Mouse (Mus musculus): ENCODE measurements around the gene Mymx. TPM values are rescaled to one million over a fixed set of nuclear protein-coding genes. Genes with fewer than 3 reads are reported as not detected.

Mymx gene
- total and polyA plus RNA-seq, 3 experiments = not detected

- Histone ChIP-seq H3K9me3 (replicated peaks; ENCODE audit: low read length) (no peaks in the 10 kb centered on the region), H3K36me3 (replicated peaks in 1 of 2; ENCODE audit: control insufficient read depth in 1 of 2, insufficient read depth in 1 of 2, low read length in 1 of 2) (peaks cover 57 to 73% of the 10 kb centered on the region in 2 experiments), H3K79me2 (replicated peaks; ENCODE audit: control insufficient read depth, extremely low read depth, insufficient read depth, poor library complexity, severe bottlenecking) (peaks cover 33% of the 10 kb centered on the region), H3K4me1 (ENCODE audit: control insufficient read depth in 1 of 2, insufficient read depth in 2 of 2) (peaks cover 39 to 67% of the 10 kb centered on the region in 2 experiments), H3K27me3 (replicated peaks) (no peaks in the 10 kb centered on the region), H3K4me3 (replicated peaks in 1 of 3; ENCODE audit: low read depth in 2 of 3, low read length in 2 of 3, poor library complexity in 1 of 3) (peak within 1 kb of the TSS; percentile 75 to 87 (median 80)), H3K27ac (ENCODE audit: insufficient read depth, low read depth) (peak within 1 kb of the TSS; percentile 98), H3K9ac (ENCODE audit: insufficient read depth, low read depth) (peak within 1 kb of the TSS; percentile 89), H3K4me2 (ENCODE audit: insufficient read depth, low read depth, poor library complexity, severe bottlenecking) (peak within 1 kb of the TSS; percentile 83)
- in situ Hi-C loops (cut with MboI; ENCODE audit: low pct_ligation_motif_present, low pct_unique_long_range_greater_than_20kb, low sequenced_read_pairs) (no loop called here), dilution Hi-C loops (cut with MboI; ENCODE audit: extremely low pct_ligation_motif_present, extremely low pct_unique_long_range_greater_than_20kb, low sequenced_read_pairs) (no loop called here)
- DNase-seq (ENCODE audit: extremely low read depth) = peak; percentile 85
- TF ChIP-seq PAX5 (IDR thresholded peaks at IDR 0.05; ENCODE audit: low read length) = no peak
- no peak; the same call in 1 of the 2 replicates for TF ChIP-seq ETS1 (conservative IDR thresholded peaks at IDR 0.05; ENCODE audit: low read depth, low read length)
- peak; percentile 78 for TF ChIP-seq RCOR1 (conservative IDR thresholded peaks at IDR 0.05; ENCODE audit: low read depth, low read length)
- TF ChIP-seq GABPA (IDR thresholded peaks at IDR 0.05; ENCODE audit: insufficient replicate concordance, low read depth, low read length) = peak; percentile 65; the same call in 1 of the 2 replicates
- 0 out of 2 replicates have a peak, but pooled peaks have one; percentile 48 for TF ChIP-seq E2F4 (IDR thresholded peaks at IDR 0.05; ENCODE audit: insufficient replicate concordance, low read depth, low read length)
- peak; percentile 90 for TF ChIP-seq ZNF384 (IDR thresholded peaks at IDR 0.05; ENCODE audit: low read depth, low read length)
- peak; percentile 95 for TF ChIP-seq MAZ (IDR thresholded peaks at IDR 0.05; ENCODE audit: low read depth, low read length)
- TF ChIP-seq ELF1 (IDR thresholded peaks at IDR 0.05; ENCODE audit: low read depth, low read length) = peak; percentile 87
- peak; percentile 90 for TF ChIP-seq ZMIZ1 (IDR thresholded peaks at IDR 0.05; ENCODE audit: low read depth, low read length)
- peak; percentile 93 for TF ChIP-seq USF1 (IDR thresholded peaks at IDR 0.05; ENCODE audit: low read depth, low read length)
- TF ChIP-seq UBTF (IDR thresholded peaks at IDR 0.05; ENCODE audit: low read depth, low read length) = peak; percentile 90
- TF ChIP-seq MYC (IDR thresholded peaks at IDR 0.05; ENCODE audit: low read depth, low read length) = peak; percentile 31; the same call in 1 of the 2 replicates
- peak; percentile 96 for TF ChIP-seq BHLHE40 (IDR thresholded peaks at IDR 0.05; ENCODE audit: low read depth, low read length)
- TF ChIP-seq JUN (IDR thresholded peaks at IDR 0.05; ENCODE audit: insufficient read depth, low read depth, low read length) = no peak
- peak; percentile 15 for TF ChIP-seq RAD21 (IDR thresholded peaks at IDR 0.05; ENCODE audit: low read depth, low read length)
- TF ChIP-seq SIN3A (IDR thresholded peaks at IDR 0.05; ENCODE audit: low read length) = peak; percentile 76
- TF ChIP-seq USF2 (conservative IDR thresholded peaks at IDR 0.05; ENCODE audit: low read depth, low read length) = peak; percentile 74
- TF ChIP-seq MAFK (IDR thresholded peaks at IDR 0.05; ENCODE audit: insufficient replicate concordance, low read length) = 0 out of 2 replicates have a peak, but pooled peaks have one; percentile 31
- peak in 1 of 2 experiments; percentile 85; a peak in 2 of 4 replicates for TF ChIP-seq CTCF (conservative IDR thresholded peaks at IDR 0.05 in 1 of 2, IDR thresholded peaks at IDR 0.05 in 1 of 2; ENCODE audit: low read depth in 2 of 2, low read length in 2 of 2)
- peak; percentile 31; the same call in 1 of the 2 replicates for TF ChIP-seq NRF1 (IDR thresholded peaks at IDR 0.05; ENCODE audit: low read depth, low read length)
- TF ChIP-seq CHD1 (IDR thresholded peaks at IDR 0.05; ENCODE audit: low read depth, low read length) = no peak; the same call in 1 of the 2 replicates
- TF ChIP-seq POLR2AphosphoS2 (IDR thresholded peaks at IDR 0.05; ENCODE audit: low read depth, low read length) = peak; percentile 94
- TF ChIP-seq ZC3H11A (IDR thresholded peaks at IDR 0.05; ENCODE audit: low read depth, low read length) = no peak
- TF ChIP-seq JUND (conservative IDR thresholded peaks at IDR 0.05; ENCODE audit: low read depth, low read length) = no peak
- TF ChIP-seq NELFE (IDR thresholded peaks at IDR 0.05; ENCODE audit: low read depth, low read length) = peak; percentile 58; the same call in 1 of the 2 replicates
- TF ChIP-seq KAT2A (IDR thresholded peaks at IDR 0.05; ENCODE audit: insufficient replicate concordance, low read length) = peak; percentile 74; the same call in 1 of the 2 replicates
- peak; percentile 81 for TF ChIP-seq HCFC1 (IDR thresholded peaks at IDR 0.05; ENCODE audit: low read depth, low read length)
- TF ChIP-seq EP300 (IDR thresholded peaks at IDR 0.05; ENCODE audit: low read length) = no peak
- TF ChIP-seq MXI1 (IDR thresholded peaks at IDR 0.05; ENCODE audit: low read depth, low read length) = peak; percentile 70; the same call in 1 of the 2 replicates
- TF ChIP-seq CHD2 (IDR thresholded peaks at IDR 0.05; ENCODE audit: low read length) = peak; percentile 68
- peak; percentile 75 for TF ChIP-seq POLR2A (IDR thresholded peaks at IDR 0.05; ENCODE audit: low read depth, low read length)
- TF ChIP-seq ZKSCAN1 (IDR thresholded peaks at IDR 0.05; ENCODE audit: borderline replicate concordance, low read depth, low read length) = no peak
- TF ChIP-seq TCF12 (IDR thresholded peaks at IDR 0.05; ENCODE audit: low read depth, low read length) = peak; percentile 75
- peak; percentile 55; the same call in 1 of the 2 replicates for TF ChIP-seq IRF4 (IDR thresholded peaks at IDR 0.05; ENCODE audit: low read depth, low read length)
- TF ChIP-seq SMC3 (IDR thresholded peaks at IDR 0.05; ENCODE audit: low read depth, low read length) = peak; percentile 49
- peak; percentile 83 for TF ChIP-seq MEF2A (IDR thresholded peaks at IDR 0.05; ENCODE audit: borderline replicate concordance, low read depth, low read length)
- 0 out of 2 replicates have a peak, but pooled peaks have one; percentile 7 for TF ChIP-seq TBP (conservative IDR thresholded peaks at IDR 0.05; ENCODE audit: low read depth, low read length)
These were observed 38.0 kb downstream of the Mymx start, which contains the start of gene Slc35b2 for GRCm38 (mm10) chr17:45563655-45564530. TSS of gene Slc35b2 (plus strand) at chr17:45563874.

Measured in CH12.LX (cell line).